Mouse (Mus musculus): Measurements from ENCODE around the gene Lrp1. TPM values are rescaled to one million over a fixed set of nuclear protein-coding genes. Genes with fewer than 3 reads are reported as not detected.

Gene Lrp1
- polyA plus RNA-seq, 1 experiment, result 387 TPM

DNA sequence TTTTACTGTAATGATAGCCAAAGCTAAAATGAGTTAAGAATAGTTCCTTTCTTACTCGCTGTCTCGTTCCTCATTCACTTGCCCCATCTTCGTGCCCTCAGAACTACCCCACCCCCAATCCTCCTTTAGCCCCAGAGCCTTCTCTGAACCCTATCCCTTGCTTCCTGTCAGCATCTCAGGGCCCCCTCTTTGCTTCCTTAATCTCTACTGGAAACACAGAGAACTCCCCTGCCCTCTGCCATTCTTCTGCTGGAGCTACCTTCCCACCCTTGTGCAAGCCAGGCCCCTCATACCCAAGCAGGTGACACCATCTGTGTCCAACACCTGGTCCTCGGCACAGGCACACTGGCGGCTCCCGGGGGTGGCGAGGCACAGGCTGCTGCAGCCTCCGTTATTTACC lies 33.2 kb downstream of the Lrp1 start:
- TF ChIP-seq CTCF (IDR thresholded peaks at IDR 0.05; ENCODE audit: borderline replicate concordance, insufficient read depth, low read length), result no peak
- TF ChIP-seq POLR2A (IDR thresholded peaks at IDR 0.05; ENCODE audit: low read depth, low read length), result no peak
- no peak overlapping the region for H3K27ac ChIP-seq (ENCODE audit: insufficient read depth, low read length)
- H3K4me1 ChIP-seq (ENCODE audit: control insufficient read depth, insufficient read depth, low read length), result peaks cover 8% of the 10 kb centered on the region
- no peak overlapping the region for H3K4me3 ChIP-seq (ENCODE audit: insufficient read depth, low read length)

DNA sequence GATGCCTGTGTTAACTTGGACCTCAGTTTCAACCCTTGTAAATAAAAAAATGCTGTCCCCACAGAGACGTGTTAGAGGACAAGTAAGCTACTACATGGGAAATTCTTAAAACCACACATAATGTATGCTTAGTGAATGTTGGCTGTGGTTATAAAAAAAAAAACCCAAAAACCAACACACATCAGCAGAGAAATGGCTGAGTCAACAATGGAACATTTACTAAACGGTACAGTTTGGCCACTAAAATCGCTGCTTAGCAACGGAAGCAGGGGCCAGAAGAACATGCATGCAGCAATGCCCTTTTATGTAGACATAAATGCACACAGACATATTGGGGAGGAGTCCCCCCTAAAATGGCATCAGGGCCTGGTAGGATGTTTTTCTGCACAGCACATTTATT lies 34.7 kb downstream of the Lrp1 start:
- TF ChIP-seq CTCF (IDR thresholded peaks at IDR 0.05; ENCODE audit: borderline replicate concordance, insufficient read depth, low read length) (no peak), POLR2A (IDR thresholded peaks at IDR 0.05; ENCODE audit: low read depth, low read length) (no peak)
- Histone ChIP-seq H3K4me1 (ENCODE audit: control insufficient read depth, insufficient read depth, low read length) (no peaks in the 10 kb centered on the region), H3K4me3 (ENCODE audit: insufficient read depth, low read length) (no peak overlapping the region), H3K27ac (ENCODE audit: insufficient read depth, low read length) (peak overlapping the region; percentile 66)

DNA sequence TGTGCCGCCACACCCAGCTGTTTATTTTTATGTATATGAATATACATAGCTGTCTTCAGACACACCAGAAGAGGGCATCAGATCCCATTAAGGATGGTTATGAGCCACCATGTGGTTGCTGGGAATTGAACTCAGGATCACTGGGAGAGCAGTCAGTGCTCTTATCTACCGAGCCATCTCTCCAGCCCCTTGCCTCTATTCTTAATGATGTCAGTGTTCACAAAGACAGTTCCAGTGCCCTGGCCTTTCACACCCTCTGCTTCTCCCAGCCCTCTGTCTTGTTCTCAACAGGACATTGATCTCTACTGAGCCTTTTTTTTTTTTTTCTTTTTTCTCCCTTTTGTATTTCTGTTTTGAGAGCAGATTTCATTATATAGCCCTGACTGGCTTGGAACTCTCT lies 35.4 kb downstream of the Lrp1 start:
- TF ChIP-seq CTCF (IDR thresholded peaks at IDR 0.05; ENCODE audit: borderline replicate concordance, insufficient read depth, low read length), result no peak
- no peak for TF ChIP-seq POLR2A (IDR thresholded peaks at IDR 0.05; ENCODE audit: low read depth, low read length)
- Histone ChIP-seq H3K4me1 (ENCODE audit: control insufficient read depth, insufficient read depth, low read length) (no peaks in the 10 kb centered on the region), H3K27ac (ENCODE audit: insufficient read depth, low read length) (peak overlapping the region; percentile 66), H3K4me3 (ENCODE audit: insufficient read depth, low read length) (no peak overlapping the region)

DNA sequence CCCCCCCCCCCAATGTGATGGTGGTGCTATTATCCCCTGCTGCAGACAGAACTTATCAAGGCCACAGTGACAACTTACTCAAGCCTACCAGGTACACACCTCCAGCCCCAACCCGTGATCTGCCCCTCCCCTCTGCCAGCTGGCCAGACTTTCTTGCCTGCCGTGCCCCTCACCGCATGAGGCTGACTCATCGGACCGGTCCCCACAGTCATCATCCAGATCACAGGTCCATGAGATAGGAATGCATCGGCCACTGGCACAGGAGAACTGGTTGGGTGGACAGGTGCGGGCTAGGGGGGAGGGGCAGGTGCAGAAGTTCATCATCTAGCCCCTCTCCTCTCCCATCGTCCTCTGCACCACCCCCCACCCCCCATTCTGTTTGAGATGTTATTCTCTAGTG lies 37.3 kb downstream of the Lrp1 start:
- Histone ChIP-seq H3K4me1 (ENCODE audit: control insufficient read depth, insufficient read depth, low read length) (no peaks in the 10 kb centered on the region), H3K4me3 (ENCODE audit: insufficient read depth, low read length) (no peak overlapping the region), H3K27ac (ENCODE audit: insufficient read depth, low read length) (no peak overlapping the region)
- TF ChIP-seq CTCF (IDR thresholded peaks at IDR 0.05; ENCODE audit: borderline replicate concordance, insufficient read depth, low read length), result no peak
- no peak for TF ChIP-seq POLR2A (IDR thresholded peaks at IDR 0.05; ENCODE audit: low read depth, low read length)

DNA sequence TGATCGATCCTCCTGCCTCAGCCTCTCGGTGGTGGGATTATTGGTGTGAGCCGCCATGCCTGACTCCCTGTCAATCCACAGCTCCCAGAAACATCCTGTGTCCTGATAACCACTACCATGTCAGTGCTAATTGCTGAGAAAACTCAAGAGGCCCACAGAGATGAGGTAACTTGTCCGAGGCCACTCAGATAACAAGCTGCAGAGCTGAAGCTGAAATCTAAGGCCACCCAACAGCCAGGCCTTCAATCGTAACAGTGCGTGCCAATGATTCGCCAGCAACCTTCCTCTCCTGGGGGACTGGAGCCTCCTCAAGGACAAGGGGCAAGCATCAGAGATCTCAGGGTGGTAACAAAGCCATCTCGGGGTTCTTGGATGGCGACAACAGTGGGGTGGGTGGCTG lies 39.7 kb downstream of the Lrp1 start:
- TF ChIP-seq POLR2A (IDR thresholded peaks at IDR 0.05; ENCODE audit: low read depth, low read length), result no peak
- TF ChIP-seq CTCF (IDR thresholded peaks at IDR 0.05; ENCODE audit: borderline replicate concordance, insufficient read depth, low read length), result no peak
- Histone ChIP-seq H3K4me3 (ENCODE audit: insufficient read depth, low read length) (no peak overlapping the region), H3K27ac (ENCODE audit: insufficient read depth, low read length) (no peak overlapping the region), H3K4me1 (ENCODE audit: control insufficient read depth, insufficient read depth, low read length) (no peaks in the 10 kb centered on the region)

DNA sequence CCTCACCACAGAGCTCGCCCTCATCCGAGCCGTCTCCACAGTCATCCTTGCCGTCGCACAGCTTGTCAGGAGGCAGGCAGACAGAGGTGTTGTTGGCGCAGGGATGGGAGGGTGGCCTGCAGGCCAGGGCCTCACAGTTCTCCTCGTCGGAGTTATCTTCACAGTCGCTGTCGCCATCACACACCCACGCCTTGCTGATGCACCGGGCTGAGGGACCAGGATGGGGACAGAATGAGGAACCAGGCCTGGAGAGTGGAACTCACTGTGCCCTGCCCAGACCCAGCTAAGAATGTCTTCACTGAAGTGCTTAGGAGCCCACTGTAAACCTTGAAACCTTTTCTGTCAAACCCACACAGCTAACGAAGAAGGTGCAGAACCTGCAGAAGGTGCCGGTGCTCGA lies 43.0 kb downstream of the Lrp1 start:
- Histone ChIP-seq H3K27ac (ENCODE audit: insufficient read depth, low read length) (no peak overlapping the region), H3K4me3 (ENCODE audit: insufficient read depth, low read length) (no peak overlapping the region), H3K4me1 (ENCODE audit: control insufficient read depth, insufficient read depth, low read length) (no peaks in the 10 kb centered on the region)
- TF ChIP-seq POLR2A (IDR thresholded peaks at IDR 0.05; ENCODE audit: low read depth, low read length), result no peak
- no peak for TF ChIP-seq CTCF (IDR thresholded peaks at IDR 0.05; ENCODE audit: borderline replicate concordance, insufficient read depth, low read length)

DNA sequence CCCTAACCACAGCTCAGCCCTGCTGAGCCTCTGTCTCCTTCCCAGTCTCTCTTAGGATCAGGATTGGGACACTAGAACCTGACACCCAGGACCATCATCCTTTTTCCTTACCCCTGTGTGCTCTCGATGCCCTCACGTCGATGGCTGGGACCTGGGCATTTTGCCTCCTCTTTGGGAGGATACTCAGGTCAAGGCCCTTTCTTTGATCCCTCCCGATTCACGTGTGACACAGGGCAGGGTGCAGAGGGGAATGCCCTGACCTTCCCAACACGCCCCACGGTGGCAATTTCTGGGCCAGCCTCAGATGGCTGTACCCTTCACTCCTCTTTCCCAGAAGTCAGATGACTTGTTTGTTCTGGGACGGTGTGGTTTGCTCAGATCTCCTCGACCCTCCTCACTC lies 43.8 kb downstream of the Lrp1 start:
- Histone ChIP-seq H3K27ac (ENCODE audit: insufficient read depth, low read length) (no peak overlapping the region), H3K4me1 (ENCODE audit: control insufficient read depth, insufficient read depth, low read length) (no peaks in the 10 kb centered on the region), H3K4me3 (ENCODE audit: insufficient read depth, low read length) (no peak overlapping the region)
- TF ChIP-seq CTCF (IDR thresholded peaks at IDR 0.05; ENCODE audit: borderline replicate concordance, insufficient read depth, low read length) (no peak), POLR2A (IDR thresholded peaks at IDR 0.05; ENCODE audit: low read depth, low read length) (no peak)

DNA sequence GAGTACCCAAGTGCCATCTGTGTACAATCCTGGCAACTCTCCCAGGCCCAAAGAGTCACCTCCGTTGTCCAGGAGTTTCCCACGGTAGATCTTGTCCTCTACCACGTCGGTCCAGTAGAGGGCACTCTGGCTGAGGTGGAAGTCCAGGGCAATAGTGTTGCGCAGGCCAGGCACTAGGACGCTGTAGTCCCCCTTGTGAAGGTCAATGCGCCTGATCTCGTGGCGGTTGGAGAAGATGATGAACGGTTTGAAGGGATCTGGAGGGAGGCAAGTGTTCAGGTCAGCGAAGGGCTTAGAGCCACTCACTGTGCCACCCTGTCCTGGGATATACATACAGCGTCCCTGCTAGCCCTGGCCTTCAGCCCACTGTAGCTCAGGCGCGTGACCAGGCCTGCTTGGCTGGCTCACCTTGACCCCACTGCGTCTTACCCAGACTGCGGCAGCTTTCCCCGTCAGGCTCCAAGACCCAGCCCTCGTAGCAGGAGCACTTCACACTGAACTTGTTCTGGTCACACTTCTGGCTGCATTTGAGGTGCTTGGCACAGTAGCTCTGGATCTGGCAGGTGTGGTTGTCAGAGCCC lies 44.5 kb downstream of the Lrp1 start:
- Histone ChIP-seq H3K4me3 (ENCODE audit: insufficient read depth, low read length) (no peak overlapping the region), H3K4me1 (ENCODE audit: control insufficient read depth, insufficient read depth, low read length) (no peaks in the 10 kb centered on the region), H3K27ac (ENCODE audit: insufficient read depth, low read length) (no peak overlapping the region)
- TF ChIP-seq CTCF (IDR thresholded peaks at IDR 0.05; ENCODE audit: borderline replicate concordance, insufficient read depth, low read length) (peak; percentile 91), POLR2A (IDR thresholded peaks at IDR 0.05; ENCODE audit: low read depth, low read length) (no peak)

DNA sequence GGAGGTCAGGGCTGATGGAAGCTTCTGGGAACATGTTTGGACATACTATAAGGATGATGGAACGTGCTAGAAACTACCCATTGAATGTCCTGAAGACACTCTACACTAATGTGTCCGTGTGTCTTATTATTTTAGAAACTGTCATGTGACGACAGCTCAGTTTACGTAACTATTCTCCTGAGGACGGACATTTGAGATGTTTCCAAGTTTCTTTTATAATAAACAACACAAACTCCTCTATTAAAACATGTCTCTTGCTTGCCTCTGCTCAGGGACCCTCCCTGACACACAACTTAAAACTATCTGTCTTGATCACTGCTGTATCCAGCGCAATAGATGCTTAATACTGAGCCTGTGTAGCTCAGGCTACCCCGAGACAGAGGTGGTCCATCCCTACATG lies 45.2 kb downstream of the Lrp1 start:
- TF ChIP-seq POLR2A (IDR thresholded peaks at IDR 0.05; ENCODE audit: low read depth, low read length) (no peak), CTCF (IDR thresholded peaks at IDR 0.05; ENCODE audit: borderline replicate concordance, insufficient read depth, low read length) (no peak)
- Histone ChIP-seq H3K27ac (ENCODE audit: insufficient read depth, low read length) (no peak overlapping the region), H3K4me1 (ENCODE audit: control insufficient read depth, insufficient read depth, low read length) (no peaks in the 10 kb centered on the region), H3K4me3 (ENCODE audit: insufficient read depth, low read length) (no peak overlapping the region)

DNA sequence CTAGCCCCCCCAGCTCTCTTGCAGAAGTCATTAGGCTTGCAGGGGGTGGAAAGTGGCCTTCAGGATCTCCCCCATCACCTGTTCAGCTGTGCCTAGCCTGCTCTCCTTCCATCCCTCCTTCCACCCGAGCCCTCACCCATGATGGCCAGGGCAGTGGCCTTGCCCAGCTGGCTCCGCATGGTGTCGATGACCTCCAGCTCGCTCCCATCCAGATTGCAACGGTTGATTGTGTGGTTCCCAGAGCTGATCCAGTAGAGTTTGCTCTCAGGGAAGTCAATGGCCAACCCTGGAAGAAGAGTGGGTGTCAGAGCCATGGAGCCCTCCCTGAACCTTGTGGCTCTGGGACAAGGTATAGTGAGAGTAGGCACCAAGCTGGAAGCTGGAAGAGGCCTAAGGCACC lies 48.7 kb downstream of the Lrp1 start:
- H3K27ac ChIP-seq (ENCODE audit: insufficient read depth, low read length), result no peak overlapping the region
- TF ChIP-seq CTCF (IDR thresholded peaks at IDR 0.05; ENCODE audit: borderline replicate concordance, insufficient read depth, low read length), result no peak
- TF ChIP-seq POLR2A (IDR thresholded peaks at IDR 0.05; ENCODE audit: low read depth, low read length), result no peak
- H3K4me3 ChIP-seq (ENCODE audit: insufficient read depth, low read length), result no peak overlapping the region
- H3K4me1 ChIP-seq (ENCODE audit: control insufficient read depth, insufficient read depth, low read length), result no peaks in the 10 kb centered on the region

All from embryonic fibroblast, embryonic 13.5 days (primary cell).